Mouse (Mus musculus): Measurements from ENCODE around the gene Ranbp9. TPM values are rescaled to one million over a fixed set of nuclear protein-coding genes. Genes with fewer than 3 reads are reported as not detected.

Gene Ranbp9
- polyA plus RNA-seq, 1 experiment from 2014 or later: 11.6 TPM

DNA sequence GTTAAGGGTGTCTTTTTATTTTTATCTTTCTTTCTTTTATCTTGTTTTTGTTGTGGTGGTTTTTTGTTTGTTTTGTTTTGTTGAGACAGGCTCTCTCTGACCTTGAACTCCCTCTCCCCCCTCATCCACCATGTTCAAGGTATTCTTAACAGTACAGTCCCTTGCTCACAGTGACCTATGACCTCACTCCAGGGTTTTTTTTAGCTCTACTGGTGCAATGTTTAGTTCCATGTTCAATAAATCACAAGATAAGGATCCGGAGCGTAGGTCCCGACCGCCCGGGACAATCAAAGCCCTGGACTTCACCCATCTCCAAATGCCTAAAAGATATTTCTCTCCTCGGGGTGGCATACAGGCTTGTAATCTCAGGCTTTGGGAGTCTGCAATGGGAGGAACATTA, 111.0 kb downstream of the Ranbp9 start:
- Histone ChIP-seq H3K4me3 (no peak overlapping the region), H3K27ac (no peak overlapping the region), H3K36me3 (peaks cover 32% of the 10 kb centered on the region), H3K27me3 (ENCODE audit: insufficient read depth, poor library complexity, severe bottlenecking) (no peaks in the 10 kb centered on the region), H3K9me3 (no peaks in the 10 kb centered on the region), H3K4me1 (peaks cover 17% of the 10 kb centered on the region)
- WGBS: 89% methylated on average over 6 of the region's 6 CpGs
- DNase-seq (ENCODE audit: low spot score): no peak

DNA sequence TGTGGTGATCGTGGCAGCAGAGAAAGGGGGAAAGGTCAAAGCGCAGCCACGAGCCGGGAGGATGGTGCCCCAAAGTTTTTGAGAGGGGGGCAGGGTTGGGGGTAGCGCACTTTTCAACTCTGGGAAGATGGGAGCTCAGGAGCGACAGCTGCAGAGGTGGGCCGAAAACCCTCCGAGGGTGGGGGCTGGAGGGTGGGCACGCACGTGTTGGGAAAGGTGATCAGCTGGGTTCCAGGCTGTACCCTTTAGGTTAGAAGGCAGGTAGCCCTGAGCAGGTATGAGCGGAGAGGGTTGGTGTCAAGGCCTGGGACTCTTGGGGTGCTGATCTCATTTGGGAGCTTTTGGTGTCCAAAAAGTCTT, 115.3 kb downstream of the Ranbp9 start:
- WGBS: 10% methylated on average over 11 of the region's 11 CpGs
- Histone ChIP-seq H3K9me3 (no peaks in the 10 kb centered on the region), H3K4me3 (peak overlapping the region; percentile 74), H3K27me3 (ENCODE audit: insufficient read depth, poor library complexity, severe bottlenecking) (no peaks in the 10 kb centered on the region), H3K36me3 (peaks cover 3% of the 10 kb centered on the region; the same call in 1 of the 2 replicates), H3K4me1 (peaks cover 13% of the 10 kb centered on the region), H3K27ac (peak overlapping the region; percentile 94)
- no peak for DNase-seq (ENCODE audit: low spot score)

DNA sequence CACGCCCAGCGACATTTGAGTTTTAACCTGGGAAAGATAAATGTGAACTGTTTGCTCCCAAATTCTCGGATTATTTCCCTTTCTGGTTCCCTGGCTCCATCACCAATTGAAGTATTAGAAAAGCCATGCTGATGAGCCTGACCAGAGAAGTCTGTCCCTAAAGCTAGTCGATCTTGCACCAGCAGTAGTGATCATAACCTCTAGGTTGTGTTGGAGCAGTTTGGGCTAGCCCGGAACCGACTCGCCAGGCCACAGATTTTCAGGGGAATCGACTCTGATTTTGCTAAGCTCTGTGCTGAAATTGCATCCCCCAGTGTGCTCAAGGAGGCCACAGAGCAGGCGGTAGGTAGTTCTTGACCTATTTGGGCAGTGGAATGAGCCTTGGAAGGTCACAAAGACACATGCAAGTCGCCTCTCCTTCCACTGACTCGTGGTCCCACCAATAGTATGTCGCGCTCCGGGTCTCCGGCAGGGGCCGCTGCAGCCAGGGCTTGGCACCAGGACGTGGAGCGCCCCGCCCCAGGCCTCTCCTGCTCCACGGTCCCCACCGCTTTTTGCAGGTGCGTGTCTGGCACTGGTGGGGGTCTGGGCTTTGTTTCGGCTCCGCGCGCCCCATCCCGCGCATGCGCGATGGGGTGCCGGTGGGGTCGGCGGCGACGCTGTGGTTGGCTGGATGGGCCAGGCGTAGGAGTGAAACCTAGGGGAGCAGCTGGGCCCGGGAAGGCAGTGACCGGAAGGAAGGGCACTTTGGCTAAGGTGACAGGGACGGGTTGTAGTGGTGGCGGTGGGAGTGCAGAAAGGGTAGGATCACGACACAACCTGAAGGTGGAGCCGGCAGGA, 115.9 kb downstream of the Ranbp9 start, which contains the start of gene Sirt5:
Gene Sirt5, plus strand, starts transcription at position 512 of the 840 bp plus-strand sequence.
- 14% methylated on average over 42 of the region's 42 CpGs for WGBS
- H3K4me1 ChIP-seq: peaks cover 16% of the 10 kb centered on the region
- peak; percentile 96 for DNase-seq (ENCODE audit: low spot score)
- H3K4me3 ChIP-seq: peak within 1 kb of the TSS; percentile 74
- H3K27me3 ChIP-seq (ENCODE audit: insufficient read depth, poor library complexity, severe bottlenecking): no peaks in the 10 kb centered on the region
- H3K27ac ChIP-seq: peak within 1 kb of the TSS; percentile 94
- no peaks in the 10 kb centered on the region for H3K9me3 ChIP-seq
- H3K36me3 ChIP-seq: no peaks in the 10 kb centered on the region

DNA sequence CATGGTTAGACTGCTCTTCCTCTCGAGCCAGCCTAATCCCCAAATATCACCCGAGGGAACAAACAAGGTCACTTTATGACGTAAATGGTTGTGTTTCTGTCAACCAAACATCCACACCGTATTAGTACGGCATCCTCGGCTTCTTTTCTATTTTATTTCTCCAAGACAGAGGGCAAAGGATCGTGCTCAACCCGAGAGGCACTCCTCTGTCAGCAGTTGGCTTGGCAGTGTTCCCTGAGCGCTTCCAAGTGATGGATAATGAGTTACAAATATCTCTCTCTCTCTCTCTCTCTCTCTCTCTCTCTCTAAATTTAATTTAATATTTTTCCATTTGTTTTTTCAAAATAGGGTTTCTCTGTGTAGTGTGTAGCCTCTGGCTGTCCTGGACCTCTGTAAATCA, 118.7 kb downstream of the Ranbp9 start:
- peaks cover 18% of the 10 kb centered on the region for H3K4me1 ChIP-seq
- WGBS: 80% methylated on average over 9 of the region's 9 CpGs
- no peaks in the 10 kb centered on the region for H3K9me3 ChIP-seq
- H3K36me3 ChIP-seq: no peaks in the 10 kb centered on the region
- DNase-seq (ENCODE audit: low spot score): no peak
- H3K27me3 ChIP-seq (ENCODE audit: insufficient read depth, poor library complexity, severe bottlenecking): no peaks in the 10 kb centered on the region
- H3K4me3 ChIP-seq: no peak overlapping the region
- H3K27ac ChIP-seq: no peak overlapping the region

DNA sequence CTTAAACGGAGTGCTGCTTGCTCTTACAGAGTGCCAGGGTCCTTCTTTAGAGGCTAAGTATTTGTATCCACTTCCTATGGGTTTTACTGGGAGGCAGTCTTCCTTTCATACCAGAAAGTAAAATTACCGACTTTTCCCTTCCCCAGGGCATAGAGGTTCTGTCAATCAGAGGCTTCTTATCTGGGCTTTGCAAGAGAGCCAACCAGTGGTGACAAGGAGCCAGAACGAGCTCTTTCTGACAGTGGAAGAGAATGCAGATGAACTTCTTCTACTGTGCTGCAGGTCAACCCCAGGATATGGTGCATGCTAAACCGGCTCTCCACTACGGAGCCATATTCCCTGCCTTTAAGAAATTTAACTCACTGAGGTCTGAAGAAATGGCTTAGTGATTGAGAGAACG, 120.5 kb downstream of the Ranbp9 start:
- WGBS: 50% methylated on average over 6 of the region's 6 CpGs
- Histone ChIP-seq H3K4me1 (peaks cover 17% of the 10 kb centered on the region), H3K27ac (no peak overlapping the region), H3K9me3 (no peaks in the 10 kb centered on the region), H3K36me3 (no peaks in the 10 kb centered on the region), H3K4me3 (no peak overlapping the region), H3K27me3 (ENCODE audit: insufficient read depth, poor library complexity, severe bottlenecking) (no peaks in the 10 kb centered on the region)
- no peak for DNase-seq (ENCODE audit: low spot score)

DNA sequence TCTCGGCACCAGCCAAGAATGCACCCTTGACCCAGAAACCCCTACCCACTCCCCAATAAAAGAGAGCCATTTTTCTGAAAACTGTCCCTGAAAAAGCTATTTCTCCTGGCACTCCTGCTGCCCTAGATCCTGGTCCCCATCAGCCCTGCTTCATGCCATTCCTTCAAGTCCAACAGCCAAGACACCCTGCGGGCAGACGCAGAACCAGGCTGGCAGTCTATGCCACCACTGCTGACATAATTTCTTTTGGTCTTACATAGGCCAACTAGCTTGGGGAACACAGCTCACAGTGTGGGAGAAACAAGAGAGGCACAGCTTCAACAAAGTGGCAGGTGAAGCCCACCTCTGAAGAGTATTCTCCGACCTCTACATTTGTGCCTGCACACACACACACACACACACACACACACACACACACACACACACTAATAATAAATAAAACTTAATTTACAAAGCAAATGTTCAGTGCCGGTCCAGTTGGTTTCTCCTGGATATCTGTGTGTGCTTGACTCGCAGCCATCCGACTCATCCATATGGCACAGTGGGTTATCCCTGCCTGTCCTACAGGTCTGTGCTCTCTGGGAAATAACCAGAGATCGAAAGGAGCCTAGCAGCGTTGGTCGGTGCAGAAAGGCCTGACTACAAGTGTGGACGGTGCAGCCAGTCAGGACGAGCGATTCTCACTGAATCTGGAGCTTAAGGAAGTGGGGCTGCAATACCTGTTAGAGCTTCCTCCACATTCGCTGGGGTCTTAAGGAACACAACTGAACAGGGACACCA, 124.5 kb downstream of the Ranbp9 start:
- 85% methylated on average over 14 of the region's 14 CpGs for WGBS
- DNase-seq (ENCODE audit: low spot score): no peak

DNA sequence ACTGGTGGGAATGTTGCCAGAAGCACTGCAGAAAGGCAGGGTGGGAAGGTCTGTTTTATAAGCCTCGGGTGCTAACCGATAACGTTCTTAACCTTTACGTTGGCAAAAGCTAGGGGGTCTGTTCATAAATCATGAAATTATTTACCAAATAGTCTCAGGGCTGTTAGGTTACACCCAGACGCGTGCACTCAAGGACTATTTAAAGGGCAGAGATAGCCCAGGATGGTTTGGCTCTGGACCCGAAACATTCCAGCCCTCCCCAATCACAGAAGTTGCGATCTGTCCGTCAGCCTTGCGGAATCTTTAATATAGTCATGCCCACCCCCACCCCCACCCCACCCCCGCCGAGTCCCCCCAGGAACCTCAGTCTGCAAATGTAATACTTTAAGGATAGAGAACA, 126.7 kb downstream of the Ranbp9 start:
- H3K27ac ChIP-seq: no peak overlapping the region

More for the DNA sequence above, 124.5 kb downstream of the Ranbp9 start:
- Histone ChIP-seq H3K36me3 (no peaks in the 10 kb centered on the region), H3K27me3 (ENCODE audit: insufficient read depth, poor library complexity, severe bottlenecking) (no peaks in the 10 kb centered on the region), H3K9me3 (no peaks in the 10 kb centered on the region), H3K4me3 (no peak overlapping the region), H3K27ac (no peak overlapping the region), H3K4me1 (peaks cover 15% of the 10 kb centered on the region; the same call in 1 of the 2 replicates)

DNA sequence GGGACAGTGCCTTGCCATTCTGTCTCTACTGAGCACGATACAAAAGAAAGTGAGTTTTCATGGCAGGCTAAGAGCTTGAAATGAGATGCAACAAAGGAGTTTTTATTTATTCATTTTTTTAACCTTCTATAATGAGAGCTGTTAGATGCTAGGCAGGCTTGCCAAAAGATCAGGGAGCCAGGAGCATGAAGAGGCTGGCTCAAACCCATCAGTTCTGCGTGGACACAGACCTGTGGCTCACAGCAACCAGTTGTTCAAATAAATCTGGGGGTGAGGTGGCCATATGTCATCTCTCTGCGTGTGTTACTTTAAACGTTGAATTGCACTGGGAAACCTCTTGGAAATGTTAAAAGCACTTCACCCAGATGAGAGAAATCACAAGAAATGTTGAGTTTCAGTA, 127.7 kb downstream of the Ranbp9 start:
- peaks cover 24% of the 10 kb centered on the region; the same call in 1 of the 2 replicates for H3K4me1 ChIP-seq
- 78% methylated on average over 4 of the region's 4 CpGs for WGBS

More for the DNA sequence above, 126.7 kb downstream of the Ranbp9 start:
- no peak for DNase-seq (ENCODE audit: low spot score)
- H3K4me1 ChIP-seq: peaks cover 20% of the 10 kb centered on the region; the same call in 1 of the 2 replicates
- no peak overlapping the region for H3K4me3 ChIP-seq
- H3K9me3 ChIP-seq: no peaks in the 10 kb centered on the region
- H3K27me3 ChIP-seq (ENCODE audit: insufficient read depth, poor library complexity, severe bottlenecking): no peaks in the 10 kb centered on the region
- 64% methylated on average over 12 of the region's 12 CpGs for WGBS
- no peaks in the 10 kb centered on the region for H3K36me3 ChIP-seq

More for the DNA sequence above, 127.7 kb downstream of the Ranbp9 start:
- Histone ChIP-seq H3K27me3 (ENCODE audit: insufficient read depth, poor library complexity, severe bottlenecking) (no peaks in the 10 kb centered on the region), H3K27ac (no peak overlapping the region), H3K36me3 (no peaks in the 10 kb centered on the region), H3K9me3 (no peaks in the 10 kb centered on the region), H3K4me3 (no peak overlapping the region)
- DNase-seq (ENCODE audit: low spot score): no peak

Other genes with a start within 250 kb of the Ranbp9 start
- 0.88 and 0.99 TPM in 2 replicates for gene Gfod1, start 177.1 kb downstream of the Ranbp9 start, polyA plus RNA-seq (2016; fragmentation: Nextera tagmentation; extraction: Ambion mirVana)
- gene Sirt5, start 115.8 kb downstream of the Ranbp9 start, polyA plus RNA-seq (2016; fragmentation: Nextera tagmentation; extraction: Ambion mirVana): 22.1 and 27.2 TPM in 2 replicates
- 123 and 130 TPM in 2 replicates for gene Nol7, start 82.9 kb downstream of the Ranbp9 start, polyA plus RNA-seq (2016; fragmentation: Nextera tagmentation; extraction: Ambion mirVana)
- gene Mcur1, start 78.9 kb upstream of the Ranbp9 start, polyA plus RNA-seq (2016; fragmentation: Nextera tagmentation; extraction: Ambion mirVana): 13.6 and 15.2 TPM in 2 replicates
- 1.4 and 1.5 TPM in 2 replicates for gene Rnf182, start 134.4 kb upstream of the Ranbp9 start, polyA plus RNA-seq (2016; fragmentation: Nextera tagmentation; extraction: Ambion mirVana)